Mouse (Mus musculus) midbrain, postnatal 0 days (tissue): ENCODE measurements at regions not wholly inside any gene's neighbourhood (a gene's known extent, or its start where the extent isn't known, plus 50 kb on each side); places are given as distances from the start of the nearest gene placed in this dataset.

Experiments used
- ATAC-seq: fragments of 200-750 bp; cut with Nextera tagmentation; 2 replicates; pipeline ENCODE4 v1.8.0; 2017; ENCODE audit warnings: moderate number of reproducible peaks, mild to moderate bottlenecking, moderate TSS enrichment, moderate library complexity; ENCODE audit not compliant: low FRiP score
- DNase-seq: peaks from one replicate; pipeline ENCODE4 v3.0.0-alpha.2; 2015; ENCODE audit warnings: low spot score
- H3K27ac ChIP-seq: fragments of 300-500 bp; sonication (generic); 2 replicates; pipeline ENCODE4 v1.5.1; 2014; ENCODE audit warnings: low read depth, mild to moderate bottlenecking, low read length, mixed read lengths
- H3K27me3 ChIP-seq: fragments of 300-500 bp; sonication (generic); 2 replicates; pipeline ENCODE4 v1.6.1; 2014; ENCODE audit warnings: low read length, control low read depth, mixed read lengths; ENCODE audit not compliant: insufficient read depth
- H3K36me3 ChIP-seq: fragments of 300-500 bp; sonication (generic); 2 replicates; pipeline ENCODE4 v1.6.1; 2014; ENCODE audit warnings: low read length, control low read depth, mixed read lengths; ENCODE audit not compliant: insufficient read depth
- H3K4me1 ChIP-seq: fragments of 300-500 bp; sonication (generic); 2 replicates; pipeline ENCODE4 v1.6.1; 2014; ENCODE audit warnings: mild to moderate bottlenecking, control low read depth, antibody characterized with exemption, low read length, mixed read lengths; ENCODE audit not compliant: insufficient read depth
- H3K4me2 ChIP-seq: fragments of 300-500 bp; sonication (generic); 2 replicates; pipeline ENCODE4 v1.6.1; 2014; ENCODE audit warnings: low read depth, mild to moderate bottlenecking, low read length, mixed read lengths; ENCODE audit not compliant: poor library complexity, severe bottlenecking
- H3K4me3 ChIP-seq: fragments of 300-500 bp; sonication (generic); 2 replicates; pipeline ENCODE4 v1.5.1; 2014; ENCODE audit warnings: low read depth, mild to moderate bottlenecking, low read length, moderate library complexity
- H3K9ac ChIP-seq: fragments of 300-500 bp; sonication (generic); replicated peaks from 2 replicates; pipeline ENCODE4 v1.6.1; 2014; ENCODE audit warnings: mild to moderate bottlenecking, low read length, moderate library complexity, mixed read lengths; ENCODE audit not compliant: poor library complexity, severe bottlenecking
- H3K9me3 ChIP-seq: fragments of 300-500 bp; sonication (generic); 2 replicates; pipeline ENCODE4 v1.6.1; 2016; ENCODE audit warnings: low read length, control low read depth
- CTCF ChIP-seq: IDR thresholded peaks from 2 replicates; pipeline ENCODE4 v1.5.1; 2016; ENCODE audit warnings: antibody characterized with exemption, mild to moderate bottlenecking
- WGBS: fragments of 180-500 bp; shearing (Covaris S2); extraction: QIAGEN DNeasy Blood & Tissue Kit; methylation state at CpG from one replicate; pipeline ENCODE4 v1.1.7; 2014; 5-methylcytosine and 5-hydroxymethylcytosine counted together

DNA sequence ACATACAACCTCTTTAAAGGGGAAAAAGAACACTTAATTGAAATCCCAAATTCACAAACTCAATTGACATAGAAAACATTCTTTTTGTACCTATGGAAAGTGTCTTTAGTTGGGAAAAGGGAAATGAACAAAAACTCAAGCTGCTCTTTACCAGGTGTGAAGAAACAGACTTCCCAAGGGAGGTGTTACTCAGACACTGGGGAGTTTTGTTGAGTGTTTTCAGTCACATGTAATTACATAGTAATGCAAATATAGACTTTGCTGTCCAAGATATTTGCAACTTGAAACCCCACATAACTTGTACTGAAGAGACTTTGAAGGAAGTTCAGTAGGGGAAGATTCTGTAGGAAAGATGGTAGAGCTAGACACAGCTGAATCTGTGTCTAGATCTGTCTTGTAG is 547.7 kb upstream of the Zfp960 start:
- H3K36me3 ChIP-seq: no peaks in the 10 kb centered on the region
- TF ChIP-seq CTCF: no peak
- H3K4me3 ChIP-seq: no peak overlapping the region
- no peaks in the 10 kb centered on the region for H3K9me3 ChIP-seq
- H3K27ac ChIP-seq: no peak overlapping the region
- no peak overlapping the region for H3K9ac ChIP-seq
- DNase-seq (no peak), ATAC-seq (no peak)
- no peaks in the 10 kb centered on the region for H3K27me3 ChIP-seq
- no peaks in the 10 kb centered on the region for H3K4me1 ChIP-seq
- no peak overlapping the region for H3K4me2 ChIP-seq

DNA sequence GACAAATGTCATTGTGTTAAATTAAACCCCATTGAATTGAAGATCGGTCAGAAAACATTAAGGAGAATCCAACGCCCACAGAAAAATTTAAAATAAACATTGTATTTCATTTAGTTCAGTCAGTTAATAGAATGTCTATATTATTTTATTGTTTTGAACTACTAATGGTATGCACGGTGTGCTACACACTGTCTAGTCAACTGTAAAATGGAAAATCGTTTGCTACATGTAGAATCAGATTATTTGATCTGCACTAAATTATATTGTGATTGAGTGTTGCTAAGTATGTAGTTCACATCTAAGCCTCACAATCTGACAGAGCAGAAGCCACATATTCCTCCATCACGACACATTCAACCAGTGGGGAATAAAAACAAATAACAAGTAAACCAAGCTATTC is 570.0 kb upstream of the Zfp960 start:
- WGBS: 33% methylated on average over 5 of the region's 5 CpGs
- Histone ChIP-seq H3K4me3 (no peak overlapping the region), H3K4me2 (no peak overlapping the region), H3K9me3 (no peaks in the 10 kb centered on the region), H3K36me3 (no peaks in the 10 kb centered on the region), H3K9ac (no peak overlapping the region), H3K27me3 (no peaks in the 10 kb centered on the region), H3K4me1 (no peaks in the 10 kb centered on the region), H3K27ac (no peak overlapping the region)
- ATAC-seq (no peak), DNase-seq (no peak)
- no peak for TF ChIP-seq CTCF

DNA sequence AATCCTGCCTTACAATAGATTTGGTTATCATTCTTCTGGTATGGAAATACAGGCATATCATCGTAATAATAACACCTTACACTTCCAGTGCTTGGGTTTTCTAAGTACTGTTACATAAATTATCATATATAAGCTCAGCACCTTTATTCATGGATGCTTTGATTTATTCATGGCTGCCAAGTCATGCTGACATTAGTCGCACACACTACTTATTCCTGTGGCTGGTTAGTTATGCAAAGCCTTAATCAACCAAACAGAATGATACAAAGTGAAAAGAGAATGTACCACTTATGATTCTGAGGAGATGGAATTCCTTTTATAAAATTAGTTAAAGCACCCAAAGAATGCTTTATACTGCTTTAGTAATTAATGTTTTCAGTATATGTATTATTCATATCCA is 570.4 kb upstream of the Zfp960 start:
- ATAC-seq: no peak
- DNase-seq: no peak
- no peaks in the 10 kb centered on the region for H3K4me1 ChIP-seq
- H3K9ac ChIP-seq: no peak overlapping the region
- no peaks in the 10 kb centered on the region for H3K36me3 ChIP-seq
- H3K27me3 ChIP-seq: no peaks in the 10 kb centered on the region
- H3K27ac ChIP-seq: no peak overlapping the region
- H3K4me3 ChIP-seq: no peak overlapping the region
- H3K9me3 ChIP-seq: no peaks in the 10 kb centered on the region
- no peak overlapping the region for H3K4me2 ChIP-seq
- TF ChIP-seq CTCF: no peak
- WGBS: 19% methylated on average over 2 of the region's 2 CpGs

DNA sequence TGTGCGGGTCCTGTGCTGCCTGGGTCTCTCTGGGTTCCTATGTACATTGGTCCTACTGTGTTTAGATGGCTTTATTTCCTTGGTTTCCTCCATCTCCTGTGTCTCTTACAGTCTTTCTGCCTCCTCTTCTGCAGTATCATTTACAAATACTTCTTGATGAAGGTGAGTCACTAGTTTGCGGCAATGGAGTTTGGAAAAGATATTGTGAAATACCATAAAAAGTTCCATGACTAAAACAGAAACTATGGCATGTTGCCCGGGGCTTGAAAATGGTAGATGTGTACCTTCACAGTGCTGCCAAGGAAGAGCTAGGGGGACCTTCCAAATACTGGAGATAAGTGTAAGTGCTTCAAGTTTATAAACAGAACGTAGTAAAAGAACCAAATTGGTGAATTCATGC is 571.4 kb upstream of the Zfp960 start:
- Histone ChIP-seq H3K9ac (no peak overlapping the region), H3K4me3 (no peak overlapping the region), H3K27me3 (no peaks in the 10 kb centered on the region), H3K4me1 (no peaks in the 10 kb centered on the region), H3K4me2 (no peak overlapping the region), H3K9me3 (no peaks in the 10 kb centered on the region), H3K27ac (no peak overlapping the region), H3K36me3 (no peaks in the 10 kb centered on the region)
- 95% methylated on average over 4 of the region's 4 CpGs for WGBS
- no peak for TF ChIP-seq CTCF
- DNase-seq (no peak), ATAC-seq (no peak)

DNA sequence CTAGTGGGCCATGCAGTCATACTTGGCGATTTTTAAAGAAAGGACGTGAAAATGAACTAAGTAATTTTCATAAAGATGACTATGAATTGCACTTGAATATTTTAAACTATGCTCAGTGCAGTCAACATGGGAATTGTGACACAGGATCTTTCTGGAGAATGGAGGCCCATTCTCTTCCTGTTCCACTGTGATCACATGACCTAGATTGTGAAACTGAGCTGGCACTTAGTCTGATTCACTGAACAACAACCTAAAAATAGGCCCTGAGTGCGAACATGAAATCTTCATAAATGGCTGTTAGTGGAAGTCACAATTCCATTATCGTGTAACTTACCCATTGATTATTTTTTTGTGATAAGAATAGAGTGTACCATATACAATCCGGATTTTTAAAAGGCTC is 577.6 kb upstream of the Zfp960 start:
- Histone ChIP-seq H3K4me3 (no peak overlapping the region), H3K9me3 (no peaks in the 10 kb centered on the region), H3K9ac (no peak overlapping the region), H3K36me3 (no peaks in the 10 kb centered on the region), H3K27me3 (no peaks in the 10 kb centered on the region), H3K4me1 (no peaks in the 10 kb centered on the region), H3K4me2 (no peak overlapping the region), H3K27ac (no peak overlapping the region)
- WGBS: 87% methylated on average over 5 of the region's 5 CpGs
- no peak for TF ChIP-seq CTCF
- DNase-seq (no peak), ATAC-seq (no peak)

DNA sequence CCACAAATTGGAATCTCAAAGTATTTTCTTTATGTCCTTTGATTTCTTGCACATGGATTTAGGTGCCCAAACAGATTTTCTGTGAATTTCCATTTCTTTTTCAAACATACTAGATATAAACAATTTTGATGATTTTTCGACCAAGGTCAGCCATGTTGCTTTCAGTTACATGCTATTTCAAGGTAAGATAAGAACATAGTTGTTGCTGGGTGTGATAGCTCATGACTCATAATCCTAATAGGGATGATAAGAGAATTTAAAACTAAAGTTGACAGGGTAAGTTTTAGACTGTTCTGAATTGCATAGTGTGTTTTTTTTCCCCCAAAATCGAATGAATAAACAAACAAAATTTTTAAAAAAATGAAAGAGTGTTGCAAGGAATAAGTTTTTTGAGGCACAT is 579.9 kb upstream of the Zfp960 start:
- no peaks in the 10 kb centered on the region for H3K27me3 ChIP-seq
- WGBS: 79% methylated on average over 2 of the region's 2 CpGs
- ATAC-seq: no peak
- no peak for TF ChIP-seq CTCF
- H3K4me1 ChIP-seq: no peaks in the 10 kb centered on the region
- H3K27ac ChIP-seq: no peak overlapping the region
- H3K36me3 ChIP-seq: no peaks in the 10 kb centered on the region
- DNase-seq: no peak
- H3K9ac ChIP-seq: no peak overlapping the region
- no peak overlapping the region for H3K4me3 ChIP-seq
- H3K9me3 ChIP-seq: no peaks in the 10 kb centered on the region
- no peak overlapping the region for H3K4me2 ChIP-seq

DNA sequence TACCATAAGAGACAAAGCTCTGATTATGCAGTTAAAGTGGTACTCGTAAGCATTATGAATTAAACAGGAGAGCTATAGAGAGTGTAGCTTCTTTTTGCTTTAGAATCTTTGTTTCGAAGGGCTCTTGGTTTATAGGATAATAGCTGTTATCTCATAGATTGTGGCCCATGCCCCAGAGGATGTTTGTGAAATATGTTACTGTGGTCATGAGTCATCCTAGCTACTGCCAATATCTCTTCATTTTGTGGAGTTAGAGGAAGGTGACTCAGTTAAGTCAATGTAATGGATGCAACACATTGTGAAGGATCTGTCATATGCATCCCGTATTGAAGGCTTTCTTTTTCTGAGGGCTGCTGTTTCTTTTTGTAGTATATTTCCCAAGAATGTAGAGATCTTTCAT is 582.2 kb upstream of the Zfp960 start:
- WGBS: 91% methylated on average over 3 of the region's 3 CpGs
- ATAC-seq: no peak

More for the DNA sequence above, 582.2 kb upstream of the Zfp960 start:
- Histone ChIP-seq H3K4me2 (no peak overlapping the region), H3K4me1 (no peaks in the 10 kb centered on the region), H3K27ac (no peak overlapping the region), H3K9me3 (no peaks in the 10 kb centered on the region), H3K4me3 (no peak overlapping the region), H3K27me3 (no peaks in the 10 kb centered on the region), H3K36me3 (no peaks in the 10 kb centered on the region), H3K9ac (no peak overlapping the region)
- TF ChIP-seq CTCF: no peak
- no peak for DNase-seq
